Comparison of ENCODE assay signal across 24 mouse cellular contexts in the genomic region with DNA sequence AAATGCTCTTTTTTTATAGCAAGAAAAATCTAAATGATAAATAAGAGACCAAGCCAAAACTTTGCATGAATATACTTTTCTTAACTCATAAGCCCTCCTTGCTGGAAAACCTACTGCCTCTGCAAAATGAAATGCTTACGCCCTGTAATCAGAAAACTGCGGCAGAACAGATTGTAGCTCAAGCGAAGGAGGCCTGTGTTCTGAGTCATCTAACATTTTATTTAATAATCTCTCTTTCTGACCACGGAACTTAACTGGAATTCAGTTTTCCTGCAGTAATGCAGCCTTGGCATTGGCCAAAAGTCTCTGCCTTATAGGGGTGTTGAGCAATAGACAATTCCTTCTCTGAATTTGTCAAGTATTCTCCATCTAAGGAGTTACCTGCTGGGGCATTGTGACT. TPM values are rescaled to one million over a fixed set of nuclear protein-coding genes. Genes with fewer than 3 reads are reported as not detected.
DNase-seq lines count a peak whose midpoint lies in the region; ATAC-seq and TF ChIP-seq lines count a peak whose summit lies in the region.
"Had no signal": no experiment of that assay in that cellular context is flagged by ENCODE, and none has a peak within 500 bp of the region (broad histone marks: within the 10 kb centered on the region; RNA-seq: fewer than 3 reads in every experiment).

No protein-coding gene starts in this region.

- H3K4me1 ChIP-seq in embryonic facial prominence, embryonic 14.5 days (ENCODE audit: control insufficient read depth, insufficient read depth, low read length): no peaks in the 10 kb centered on the region
- H3K4me1 ChIP-seq in embryonic facial prominence, embryonic 10.5 days: no peaks in the 10 kb centered on the region
- H3K4me1 ChIP-seq in hindbrain, postnatal 0 days (ENCODE audit: insufficient read depth, low read length): no peaks in the 10 kb centered on the region
- H3K4me1 ChIP-seq: embryonic facial prominence, embryonic 13.5 days; forebrain, embryonic 10.5 days; forebrain, embryonic 15.5 days; heart, embryonic 10.5 days; hindbrain, embryonic 13.5 days had no signal

- no peak for ATAC-seq in embryonic facial prominence, embryonic 14.5 days (ENCODE audit: low read depth)
- no peak for ATAC-seq in hindbrain, postnatal 0 days
- ATAC-seq: forebrain, embryonic 15.5 days; intestine, embryonic 16.5 days had no signal

- H3K4me2 ChIP-seq in embryonic facial prominence, embryonic 14.5 days (ENCODE audit: low read depth, low read length): no peak overlapping the region
- no peak overlapping the region for H3K4me2 ChIP-seq in hindbrain, postnatal 0 days (ENCODE audit: low read depth, low read length)
- H3K4me2 ChIP-seq: embryonic facial prominence, embryonic 13.5 days; forebrain, embryonic 15.5 days; hindbrain, embryonic 13.5 days had no signal

- H3K9ac ChIP-seq in embryonic facial prominence, embryonic 14.5 days (ENCODE audit: low read depth, low read length): no peak overlapping the region
- no peak overlapping the region for H3K9ac ChIP-seq in hindbrain, postnatal 0 days (replicated peaks; ENCODE audit: low read length)
- H3K9ac ChIP-seq: embryonic facial prominence, embryonic 13.5 days; forebrain, embryonic 15.5 days; hindbrain, embryonic 13.5 days had no signal

- peaks cover 5% of the 10 kb centered on the region; the same call in 1 of the 2 replicates for H3K9me3 ChIP-seq in embryonic facial prominence, embryonic 14.5 days (ENCODE audit: control insufficient read depth, low read length)
- no peaks in the 10 kb centered on the region for H3K9me3 ChIP-seq in embryonic facial prominence, embryonic 10.5 days
- no peaks in the 10 kb centered on the region for H3K9me3 ChIP-seq in hindbrain, postnatal 0 days (ENCODE audit: low read length)
- H3K9me3 ChIP-seq: embryonic facial prominence, embryonic 13.5 days; forebrain, embryonic 10.5 days; forebrain, embryonic 15.5 days; heart, embryonic 10.5 days; hindbrain, embryonic 13.5 days had no signal

- no peaks in the 10 kb centered on the region for H3K27me3 ChIP-seq in embryonic facial prominence, embryonic 14.5 days (replicated peaks; ENCODE audit: control insufficient read depth, insufficient read depth, low read length)
- H3K27me3 ChIP-seq in embryonic facial prominence, embryonic 10.5 days (replicated peaks; ENCODE audit: low read depth, poor library complexity, severe bottlenecking): no peaks in the 10 kb centered on the region
- H3K27me3 ChIP-seq in hindbrain, postnatal 0 days (ENCODE audit: insufficient read depth, low read length): no peaks in the 10 kb centered on the region
- H3K27me3 ChIP-seq: CH12.LX; embryonic facial prominence, embryonic 13.5 days; forebrain, embryonic 15.5 days; hindbrain, embryonic 13.5 days had no signal

- H3K36me3 ChIP-seq in embryonic facial prominence, embryonic 14.5 days (ENCODE audit: control insufficient read depth, insufficient read depth, low read length): no peaks in the 10 kb centered on the region
- no peaks in the 10 kb centered on the region for H3K36me3 ChIP-seq in embryonic facial prominence, embryonic 10.5 days (replicated peaks)
- H3K36me3 ChIP-seq in hindbrain, postnatal 0 days (ENCODE audit: insufficient read depth, low read length): no peaks in the 10 kb centered on the region
- H3K36me3 ChIP-seq: embryonic facial prominence, embryonic 13.5 days; forebrain, embryonic 10.5 days; forebrain, embryonic 15.5 days; heart, embryonic 10.5 days; hindbrain, embryonic 13.5 days had no signal

- H3K27ac ChIP-seq in embryonic facial prominence, embryonic 14.5 days (replicated peaks; ENCODE audit: low read depth, low read length): no peak overlapping the region
- no peak overlapping the region for H3K27ac ChIP-seq in embryonic facial prominence, embryonic 10.5 days (replicated peaks)
- H3K27ac ChIP-seq in hindbrain, postnatal 0 days: no peak overlapping the region
- H3K27ac ChIP-seq: embryonic facial prominence, embryonic 13.5 days; forebrain, embryonic 10.5 days; forebrain, embryonic 15.5 days; heart, embryonic 10.5 days; hindbrain, embryonic 13.5 days had no signal

- WGBS in embryonic facial prominence, embryonic 14.5 days: 62% methylated on average over 4 of the region's 4 CpGs
- WGBS in embryonic facial prominence, embryonic 10.5 days: 94% methylated on average over 4 of the region's 4 CpGs
- 91% methylated on average over 4 of the region's 4 CpGs for WGBS in hindbrain, postnatal 0 days

- no peak for TF ChIP-seq CTCF in hindbrain, postnatal 0 days (IDR thresholded peaks at IDR 0.05; ENCODE audit: low read depth)

- no peak overlapping the region for H3K4me3 ChIP-seq in embryonic facial prominence, embryonic 14.5 days (ENCODE audit: low read depth, low read length)
- no peak overlapping the region for H3K4me3 ChIP-seq in embryonic facial prominence, embryonic 10.5 days
- no peak overlapping the region for H3K4me3 ChIP-seq in hindbrain, postnatal 0 days (ENCODE audit: low read length)
- H3K4me3 ChIP-seq: embryonic facial prominence, embryonic 13.5 days; erythroblast, embryonic 14.5 days; forebrain, embryonic 10.5 days; forebrain, embryonic 15.5 days; heart, embryonic 10.5 days; hindbrain, embryonic 13.5 days had no signal

- peak; percentile 53 for DNase-seq in embryonic facial prominence, embryonic 14.5 days (ENCODE audit: low spot score)
- no peak for DNase-seq in embryonic facial prominence, embryonic 10.5 days (ENCODE audit: low spot score)
- peak; percentile 7 for DNase-seq in layer of hippocampus, adult 9-11 months
- DNase-seq in layer of hippocampus, adult 11-12 months (ENCODE audit: low spot score): no peak
- DNase-seq in brain, adult 2 months (ENCODE audit: low read depth, low spot score): peak; percentile 57
- no peak for DNase-seq in hindbrain, postnatal 0 days (ENCODE audit: low spot score)
- DNase-seq in gastrocnemius, postnatal 25 days: no peak
- DNase-seq: adrenal gland, adult 8-10 months; adrenal gland, postnatal 36 days; cerebellum, adult 11 months; cerebellum, adult 8-10 months; cerebellum, postnatal 14 days; gastrocnemius, postnatal 14 days; heart, postnatal 10 days; heart, postnatal 4 days; kidney, adult 8-10 months had no signal

RNA-seq across cellular contexts. Expression of gene Arhgap29, which starts 19.5 kb away (rescaled TPM):
- polyA plus RNA-seq in embryonic facial prominence, embryonic 14.5 days (2014; fragmentation: Nextera tagmentation; extraction: Ambion mirVana): 75.2 and 82.0 TPM in 2 replicates
- 40.9 and 46.9 TPM in 2 replicates for polyA plus RNA-seq in embryonic facial prominence, embryonic 10.5 days (2016; fragmentation: Nextera tagmentation; extraction: Ambion mirVana)
- total RNA-seq in hindbrain, postnatal 0 days (2014; rRNA removed): 21.7 and 21.8 TPM in 2 replicates
- 13.6 and 14.8 TPM in 2 replicates for polyA plus RNA-seq in hindbrain, postnatal 0 days (2015; fragmentation: Nextera tagmentation; extraction: Ambion mirVana)
- 10 to 100 TPM; 18.3 to 19.1 TPM for total RNA-seq in gastrocnemius, postnatal 25 days (2021)
- polyA plus RNA-seq: erythroblast, embryonic 14.5 days had no signal

Comparison
In these comparisons a context has a peak if more than half of its experiments do, and no peak if none do; other contexts are left out.
1. DNase-seq: peak in embryonic facial prominence, embryonic 14.5 days (single experiment), layer of hippocampus, adult 9-11 months (single experiment) and brain, adult 2 months (single experiment); none in embryonic facial prominence, embryonic 10.5 days (single experiment), layer of hippocampus, adult 11-12 months (single experiment), hindbrain, postnatal 0 days (single experiment) and gastrocnemius, postnatal 25 days (single experiment).